Mouse (Mus musculus) MEL (cell line): ENCODE data around the gene Focad. TPM values are rescaled to one million over a fixed set of nuclear protein-coding genes. Genes with fewer than 3 reads are reported as not detected.
A peak's percentile ranks its signal among the peaks of the same experiment; 100 is the strongest.

Source experiments
- DNase-seq: peaks from one replicate; pipeline ENCODE4 v3.0.0; 2011; ENCODE audit warnings: low read depth, low spot score
- H3K27ac ChIP-seq: 2 replicates; pipeline ENCODE4 v1.5.1; 2012; ENCODE audit warnings: low read depth, mild to moderate bottlenecking, control low read depth, low read length, moderate library complexity; ENCODE audit not compliant: control insufficient read depth
- H3K27me3 ChIP-seq, 2 experiments: fragments of 150-350 bp in 1 of 2; sonication (generic) in 1 of 2; 2 replicates each; pipeline ENCODE4 v1.6.1; 2012; ENCODE audit warnings: low read length in 2 of 2, mild to moderate bottlenecking in 2 of 2, improper control_type of control experiment in 1 of 2, moderate library complexity in 1 of 2; ENCODE audit not compliant: insufficient read depth in 2 of 2, control insufficient read depth in 1 of 2
- H3K36me3 ChIP-seq, 2 experiments: 2 replicates each; pipeline ENCODE4 v1.6.1; 2012 to 2014; ENCODE audit warnings: low read length in 2 of 2, improper control_type of control experiment in 1 of 2, inconsistent platforms in 1 of 2, mild to moderate bottlenecking in 1 of 2; ENCODE audit not compliant: insufficient read depth in 2 of 2, control insufficient read depth in 1 of 2
- H3K4me1 ChIP-seq, 2 experiments: fragments of 150-350 bp in 1 of 2; sonication (generic) in 1 of 2; 2 replicates each; pipeline ENCODE4 v1.6.1; 2012; ENCODE audit warnings: low read length in 2 of 2, improper control_type of control experiment in 1 of 2, mild to moderate bottlenecking in 1 of 2; ENCODE audit not compliant: insufficient read depth in 2 of 2, control insufficient read depth in 1 of 2
- H3K4me3 ChIP-seq, 2 experiments: fragments of 150-350 bp in 1 of 2; sonication (generic) in 1 of 2; 2 replicates each; pipeline ENCODE4 v1.5.1; 2012; ENCODE audit warnings: low read depth in 2 of 2, low read length in 2 of 2, mild to moderate bottlenecking in 2 of 2, moderate library complexity in 2 of 2, control low read depth in 1 of 2, improper control_type of control experiment in 1 of 2; ENCODE audit not compliant: control insufficient read depth in 1 of 2, insufficient read depth in 1 of 2
- H3K79me2 ChIP-seq: 2 replicates; pipeline ENCODE4 v1.6.1; 2012; ENCODE audit warnings: mild to moderate bottlenecking, low read length, moderate library complexity; ENCODE audit not compliant: control insufficient read depth, poor library complexity, insufficient read depth
- H3K9ac ChIP-seq: 2 replicates; pipeline ENCODE4 v1.6.1; 2012; ENCODE audit warnings: low read depth, mild to moderate bottlenecking, control low read depth, low read length, moderate library complexity; ENCODE audit not compliant: control insufficient read depth, poor library complexity, severe bottlenecking
- H3K9me3 ChIP-seq: fragments of 150-350 bp; sonication (generic); replicated peaks from 2 replicates; pipeline ENCODE4 v1.6.1; 2012; ENCODE audit warnings: mild to moderate bottlenecking, low read length, improper control_type of control experiment, moderate library complexity; ENCODE audit not compliant: insufficient read depth
- EP300 ChIP-seq, 2 experiments: IDR thresholded peaks; 2 replicates each; pipeline ENCODE4 v1.6.1; 2011; ENCODE audit warnings: improper control_type of control experiment in 2 of 2, low read length in 2 of 2, low read depth in 1 of 2, mild to moderate bottlenecking in 1 of 2
- ETS1 ChIP-seq: IDR thresholded peaks from 2 replicates; pipeline ENCODE4 v1.6.1; 2012; ENCODE audit warnings: low read depth, mild to moderate bottlenecking, inconsistent platforms, low read length, improper control_type of control experiment, moderate library complexity
- GABPA ChIP-seq: IDR thresholded peaks from 2 replicates; pipeline ENCODE4 v1.6.1; 2012; ENCODE audit warnings: low read depth, mild to moderate bottlenecking, inconsistent platforms, low read length, improper control_type of control experiment, moderate library complexity
- GATA1 ChIP-seq: IDR thresholded peaks from 2 replicates; pipeline ENCODE4 v1.6.1; 2011; ENCODE audit warnings: low read depth, low read length, improper control_type of control experiment
- MAFK ChIP-seq: IDR thresholded peaks from 2 replicates; pipeline ENCODE4 v1.6.1; 2011; ENCODE audit warnings: low read depth, mild to moderate bottlenecking, low read length, improper control_type of control experiment, borderline replicate concordance
- MAX ChIP-seq: IDR thresholded peaks from 2 replicates; pipeline ENCODE4 v1.6.1; 2011; ENCODE audit warnings: low read length, improper control_type of control experiment
- MXI1 ChIP-seq: IDR thresholded peaks from 2 replicates; pipeline ENCODE4 v1.6.1; 2011; ENCODE audit warnings: mild to moderate bottlenecking, low read depth, low read length, improper control_type of control experiment
- NRF1 ChIP-seq: IDR thresholded peaks from 2 replicates; pipeline ENCODE4 v1.6.1; 2014; ENCODE audit warnings: low read depth, mild to moderate bottlenecking, inconsistent platforms, low read length, improper control_type of control experiment, moderate library complexity; ENCODE audit not compliant: poor library complexity, insufficient read depth, severe bottlenecking
- POLR2AphosphoS2 ChIP-seq: IDR thresholded peaks from 2 replicates; pipeline ENCODE4 v1.6.1; 2011; ENCODE audit warnings: low read length, improper control_type of control experiment
- POLR2AphosphoS5 ChIP-seq: IDR thresholded peaks from 2 replicates; pipeline ENCODE4 v1.6.1; 2012; ENCODE audit warnings: low read depth, borderline replicate concordance, mild to moderate bottlenecking, inconsistent platforms, low read length, moderate library complexity, mixed read lengths
- RAD21 ChIP-seq: IDR thresholded peaks from 2 replicates; pipeline ENCODE4 v1.6.1; 2011; ENCODE audit warnings: mild to moderate bottlenecking, low read depth, low read length, improper control_type of control experiment
- RCOR1 ChIP-seq: IDR thresholded peaks from 2 replicates; pipeline ENCODE4 v1.6.1; 2012; ENCODE audit warnings: low read depth, mild to moderate bottlenecking, inconsistent platforms, low read length, improper control_type of control experiment
- SIN3A ChIP-seq: IDR thresholded peaks from 2 replicates; pipeline ENCODE4 v1.6.1; 2012; ENCODE audit warnings: low read length, improper control_type of control experiment, inconsistent platforms
- TAL1 ChIP-seq: IDR thresholded peaks from 2 replicates; pipeline ENCODE4 v1.6.1; 2012; ENCODE audit warnings: mild to moderate bottlenecking, inconsistent platforms, low read length, moderate library complexity, mixed read lengths
- TCF12 ChIP-seq: IDR thresholded peaks from 2 replicates; pipeline ENCODE4 v1.6.1; 2014; ENCODE audit warnings: low read depth, mild to moderate bottlenecking, inconsistent platforms, low read length, improper control_type of control experiment, moderate library complexity
- USF2 ChIP-seq, 2 experiments: IDR thresholded peaks; 2 replicates each; pipeline ENCODE4 v1.6.1; 2011 to 2012; ENCODE audit warnings: improper control_type of control experiment in 2 of 2, low read length in 2 of 2, borderline replicate concordance in 1 of 2, inconsistent platforms in 1 of 2, low read depth in 1 of 2, mild to moderate bottlenecking in 1 of 2; ENCODE audit not compliant: insufficient read depth in 1 of 2
- ZNF384 ChIP-seq: IDR thresholded peaks from 2 replicates; pipeline ENCODE4 v1.6.1; 2012; ENCODE audit warnings: low read depth, mild to moderate bottlenecking, inconsistent platforms, low read length, improper control_type of control experiment
- polyA plus RNA-seq, 2 experiments: library from polyadenylated mRNA; stranded (reverse) in 1 of 2; unstranded in 1 of 2; fragments of >175 nt in 1 of 2; fragments of >200 nt in 1 of 2; gene quantifications; 2 replicates each; pipeline versions ENCODE4 v1.2.1 to v1.2.4; 2012; ENCODE audit warnings: low replicate concordance in 2 of 2, low read depth in 1 of 2; ENCODE audit not compliant: insufficient read length in 2 of 2, insufficient read depth in 1 of 2, missing spikeins in 1 of 2
- total RNA-seq: library from RNA; depleted of rRNA; stranded (reverse); fragments of 300-350 nt; gene quantifications from 2 replicates; pipeline ENCODE4 v1.2.3, GENCODE M21; 2012

Gene Focad
- total and polyA plus RNA-seq, 3 experiments = 17.8 to 19.7 TPM; not detected in 1

DNA sequence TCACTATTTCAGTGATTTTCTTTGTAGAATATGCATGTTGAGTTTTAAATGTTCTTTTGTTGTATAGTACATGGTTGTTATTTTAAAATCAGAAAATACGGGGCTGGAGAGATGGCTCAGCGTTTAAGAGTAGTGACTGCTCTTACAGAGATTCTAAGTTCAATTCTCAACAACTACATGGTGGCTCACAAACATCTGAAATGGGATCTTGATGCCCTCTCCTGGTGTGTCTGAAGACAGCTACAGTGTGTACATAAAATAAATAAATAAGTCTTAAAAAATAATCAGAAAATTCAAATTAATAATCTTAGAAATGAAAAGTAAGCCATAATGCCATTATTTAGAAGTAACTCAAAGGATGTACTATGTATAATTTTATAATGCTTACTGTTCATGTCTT, 149.4 kb downstream of the Focad start:
- Histone ChIP-seq H3K4me3 (no peak overlapping the region), H3K36me3 (no peaks in the 10 kb centered on the region), H3K27ac (no peak overlapping the region), H3K79me2 (no peaks in the 10 kb centered on the region), H3K27me3 (no peaks in the 10 kb centered on the region), H3K4me1 (no peaks in the 10 kb centered on the region), H3K9ac (no peak overlapping the region), H3K9me3 (no peaks in the 10 kb centered on the region)
- peak; percentile 13; the same call in 1 of the 2 replicates for TF ChIP-seq RAD21
- no peak for TF ChIP-seq GABPA
- TF ChIP-seq MAX = no peak
- no peak for TF ChIP-seq MXI1
- no peak for DNase-seq

DNA sequence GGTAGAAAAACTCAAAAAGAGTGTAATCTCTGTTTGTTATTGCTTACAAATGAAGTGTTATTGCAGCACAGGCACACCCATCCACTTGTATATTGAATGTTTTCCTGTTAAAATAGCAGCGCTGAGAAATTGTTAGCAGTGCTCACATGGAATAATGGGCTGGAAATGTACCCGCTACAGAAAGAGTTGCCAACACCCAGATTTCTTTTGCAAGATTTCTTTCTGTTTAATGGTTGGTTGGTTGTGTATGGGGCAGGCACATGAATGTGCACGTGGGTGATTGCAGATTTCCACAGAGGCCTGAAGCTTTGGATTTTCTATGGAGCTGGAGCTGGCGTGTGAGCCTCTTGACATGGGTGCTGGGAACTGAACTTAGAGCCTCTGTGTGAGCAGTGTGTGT, 151.1 kb downstream of the Focad start:
- Histone ChIP-seq H3K27ac (no peak overlapping the region), H3K79me2 (no peaks in the 10 kb centered on the region), H3K27me3 (no peaks in the 10 kb centered on the region), H3K4me3 (no peak overlapping the region), H3K4me1 (no peaks in the 10 kb centered on the region), H3K36me3 (no peaks in the 10 kb centered on the region), H3K9me3 (no peaks in the 10 kb centered on the region), H3K9ac (no peak overlapping the region)
- no peak for TF ChIP-seq USF2 (IDR thresholded peaks at IDR 0.05; ENCODE audit: borderline replicate concordance in 1 of 2, insufficient read depth in 1 of 2, low read depth in 1 of 2, low read length in 2 of 2)
- no peak for DNase-seq

- Histone ChIP-seq H3K9ac (no peak overlapping the region), H3K79me2 (no peaks in the 10 kb centered on the region), H3K9me3 (no peaks in the 10 kb centered on the region), H3K27me3 (no peaks in the 10 kb centered on the region)
- peak; percentile 12; the same call in 1 of the 2 replicates for TF ChIP-seq TAL1
- no peak for TF ChIP-seq ETS1
- no peak for TF ChIP-seq POLR2AphosphoS2
- peak; percentile 68 for TF ChIP-seq ZNF384
- peak; percentile 37; the same call in 1 of the 2 replicates for TF ChIP-seq SIN3A
- peak; percentile 73 for TF ChIP-seq GATA1
- TF ChIP-seq RCOR1 = 0 out of 2 replicates have a peak, but pooled peaks have one; percentile 20
- TF ChIP-seq EP300 (IDR thresholded peaks at IDR 0.05; ENCODE audit: low read depth in 1 of 2, low read length in 2 of 2) = peak; percentile 64 to 68
- TF ChIP-seq POLR2AphosphoS5 = no peak
- TF ChIP-seq MAFK = no peak
- TF ChIP-seq NRF1 = no peak
- no peak for TF ChIP-seq MXI1
- TF ChIP-seq TCF12 = peak; percentile 69
- TF ChIP-seq, all 39 proteins: peak for 7
- no peak overlapping the region for H3K27ac ChIP-seq
- peak; percentile 53 for DNase-seq
- H3K36me3 ChIP-seq = peaks cover 0 to 10% of the 10 kb centered on the region in 2 experiments; a peak in 2 of 4 replicates
- peaks cover 0 to 5% of the 10 kb centered on the region in 2 experiments; a peak in 2 of 4 replicates for H3K4me1 ChIP-seq
- H3K4me3 ChIP-seq = no peak overlapping the region
These were observed 166.9 kb downstream of the Focad start for GRCm38 (mm10) chr4:88261349-88261748.
